Mouse (Mus musculus) left cerebral cortex, postnatal 4 days (tissue): Measurements from ENCODE around the gene Gm29582. TPM values are rescaled to one million over a fixed set of nuclear protein-coding genes. Genes with fewer than 3 reads are reported as not detected.
"Not testable (repeated sequence)": the region's sequence is repeated elsewhere in the genome, so short reads cannot be mapped to it uniquely, and the experiment has no call there.

Source experiments
- DNase-seq: peaks from one replicate; pipeline ENCODE4 v3.0.0-alpha.2; 2022
- intact Hi-C: fragments of 180-260 bp; cut with DNase I; formaldehyde crosslinking; loops from one replicate; pipeline ENCODE4 v1.15.1; 2025
- total RNA-seq, 2 experiments: library from RNA; stranded (reverse); gene quantifications; 2 replicates each; pipeline ENCODE4 v1.2.3; 2021

Gene Gm29582
- not detected for total RNA-seq

DNA sequence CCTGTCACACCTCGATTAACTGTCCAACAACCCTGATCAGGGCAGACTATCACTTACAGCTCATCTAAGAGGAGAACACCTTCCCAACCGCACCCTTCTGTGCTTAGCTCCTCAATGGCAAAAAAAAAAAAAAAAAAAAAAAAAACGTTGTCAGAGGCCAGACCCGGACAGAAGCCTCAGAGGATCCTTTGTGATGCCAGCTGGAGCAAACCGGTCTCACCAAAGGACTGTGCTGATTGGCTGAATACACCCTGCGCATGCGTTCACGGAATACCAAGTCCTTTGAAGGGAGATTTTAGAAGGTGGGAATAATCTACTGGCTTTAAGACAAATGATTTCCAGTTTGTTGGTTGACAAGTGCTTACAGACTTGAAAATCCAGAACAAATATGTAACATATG lies at the start of gene Gm29582:
Gene Gm29582 (minus strand): TSS at position 101 of the 400 bp plus-strand sequence.
- DNase-seq, result not testable (repeated sequence)

More for the DNA sequence above, at the start of gene Gm29582:
- intact Hi-C loops, result not testable (repeated sequence)
